Mouse (Mus musculus) thymus, postnatal 36 days (tissue): ENCODE data around the gene Szt2.

Source experiments
- DNase-seq, 2 experiments: peaks; one replicate each; pipeline ENCODE4 v3.0.0; 2022; ENCODE audit warnings: mixed read lengths in 2 of 2

The Szt2 gene

GRCm38 (mm10) chr4:118410871-118411270 is 1.8 kb upstream of the Szt2 start:
- DNase-seq, result no peak

GRCm38 (mm10) chr4:118402701-118403100 is 6.4 kb downstream of the Szt2 start:
- DNase-seq, result no peak

GRCm38 (mm10) chr4:118401918-118402317 is 7.2 kb downstream of the Szt2 start:
- no peak for DNase-seq

DNA sequence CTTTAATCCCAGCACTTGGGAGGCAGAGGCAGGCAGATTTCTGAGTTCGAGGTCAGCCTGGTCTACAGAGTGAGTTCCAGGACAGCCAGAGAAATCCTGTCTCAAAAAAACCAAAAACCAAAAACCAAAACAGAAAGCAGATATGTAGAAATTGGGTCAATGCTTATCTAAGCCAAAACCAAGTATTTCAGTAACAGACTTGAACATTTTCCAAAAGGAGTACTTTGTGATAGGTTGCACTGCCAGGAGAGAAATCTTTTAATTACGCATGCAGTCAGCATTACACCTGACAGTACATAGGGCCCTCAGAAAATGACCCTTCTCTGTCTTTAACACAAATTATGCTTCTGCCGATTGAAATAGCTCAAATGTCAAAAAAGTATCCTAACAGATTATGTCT is 7.7 kb downstream of the Szt2 start:
- no peak for DNase-seq

- DNase-seq, result no peak
Measured at GRCm38 (mm10) chr4:118398400-118398799, 10.7 kb downstream of the Szt2 start.

DNA sequence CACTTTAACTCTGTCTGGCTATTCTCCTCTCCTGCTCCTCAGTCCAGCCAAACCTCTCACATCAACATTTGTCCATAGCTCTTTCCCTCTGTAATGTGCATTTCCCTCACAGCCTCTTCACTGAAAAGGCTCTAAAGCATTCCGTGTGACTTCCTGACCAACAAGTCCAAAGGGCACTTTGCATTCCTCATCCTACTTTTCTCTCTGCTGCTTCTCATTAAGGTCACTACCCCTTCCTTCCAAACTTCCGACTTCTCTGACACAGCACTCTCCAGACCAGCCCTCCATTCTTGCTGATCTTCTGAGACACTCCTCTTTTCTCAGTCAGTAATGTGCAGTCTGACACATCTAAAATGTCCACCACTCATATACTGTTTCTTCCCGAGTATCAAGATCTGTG is 12.6 kb downstream of the Szt2 start:
- no peak for DNase-seq

- DNase-seq, result no peak
Measured at GRCm38 (mm10) chr4:118395289-118395688, 13.8 kb downstream of the Szt2 start.

DNA sequence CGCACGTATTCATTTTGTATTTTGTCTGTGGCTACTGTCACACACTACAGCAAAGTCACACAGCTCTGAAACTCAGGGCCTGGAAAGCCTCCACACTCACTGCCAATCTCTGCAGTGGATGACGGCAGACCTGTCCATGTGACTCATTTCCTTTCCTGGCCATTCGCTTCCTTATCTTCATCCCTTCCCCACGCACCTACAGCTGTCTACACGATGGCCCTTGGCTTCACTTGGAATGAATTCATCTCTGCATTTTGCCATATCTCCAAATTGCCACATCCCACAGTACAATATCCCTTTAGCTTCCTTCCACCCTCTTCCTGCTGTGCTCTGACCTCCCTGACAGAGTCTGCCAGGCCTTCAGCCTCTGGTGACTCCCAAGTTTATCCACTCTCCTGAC is 14.6 kb downstream of the Szt2 start:
- DNase-seq, result no peak

- no peak for DNase-seq
Measured at GRCm38 (mm10) chr4:118390146-118390545, 18.9 kb downstream of the Szt2 start.

- DNase-seq, result no peak
Measured at GRCm38 (mm10) chr4:118387316-118387715, 21.8 kb downstream of the Szt2 start.

DNA sequence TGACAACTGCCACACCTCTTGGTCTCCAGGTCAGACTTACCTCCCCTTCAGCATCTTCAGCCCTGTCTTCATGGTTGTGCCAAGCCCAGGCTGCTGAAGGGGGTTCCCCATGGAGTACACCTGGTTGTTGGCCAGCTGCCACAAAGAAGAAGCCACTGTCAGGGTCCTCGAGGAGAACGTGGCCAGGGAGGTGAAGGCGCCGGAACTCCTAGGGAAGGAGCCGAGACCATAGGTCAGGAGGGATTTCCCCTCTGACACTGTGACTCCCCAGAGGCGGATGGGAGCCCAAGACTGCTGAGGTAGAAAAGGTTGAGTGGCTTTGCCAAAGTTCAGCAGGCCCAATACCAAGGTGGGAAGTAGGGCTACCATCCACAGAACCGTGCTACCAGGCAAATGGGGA is 25.8 kb downstream of the Szt2 start:
- no peak for DNase-seq

GRCm38 (mm10) chr4:118375999-118376398 is 33.1 kb downstream of the Szt2 start:
- no peak for DNase-seq

GRCm38 (mm10) chr4:118371822-118372221 is 37.3 kb downstream of the Szt2 start:
- DNase-seq, result peak in 1 of 2 experiments; percentile 3

- no peak for DNase-seq
Measured at GRCm38 (mm10) chr4:118368616-118369015, 40.5 kb downstream of the Szt2 start.

GRCm38 (mm10) chr4:118367551-118367950 is 41.5 kb downstream of the Szt2 start:
- no peak for DNase-seq

GRCm38 (mm10) chr4:118365991-118366390 is 43.1 kb downstream of the Szt2 start:
- no peak for DNase-seq

- peak in 1 of 2 experiments; percentile 5 for DNase-seq
Measured at GRCm38 (mm10) chr4:118364641-118365040, 44.4 kb downstream of the Szt2 start.

GRCm38 (mm10) chr4:118363985-118364384 is 45.1 kb downstream of the Szt2 start:
- DNase-seq, result no peak

- no peak for DNase-seq
Measured at GRCm38 (mm10) chr4:118362879-118363278, 46.2 kb downstream of the Szt2 start.

DNA sequence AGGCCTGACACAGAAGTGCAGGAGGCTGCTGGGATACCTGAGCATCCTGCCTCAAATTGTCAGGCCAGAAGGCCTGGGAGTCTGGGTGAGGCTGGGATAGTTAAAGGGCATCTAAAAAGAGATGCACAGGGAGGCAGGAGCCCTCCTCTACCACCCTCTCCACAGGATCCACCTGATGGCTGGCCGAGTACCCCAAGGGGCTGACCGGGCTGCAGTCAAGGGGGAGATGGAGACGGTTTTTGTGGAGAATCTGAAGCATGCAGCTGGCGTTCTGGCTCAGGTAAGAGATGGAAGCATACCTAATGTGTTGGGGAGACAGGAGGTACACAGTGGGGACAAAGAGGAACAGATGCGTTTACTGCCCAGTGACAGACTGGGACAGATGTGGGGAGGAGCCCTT is 47.6 kb downstream of the Szt2 start:
- DNase-seq, result no peak

DNA sequence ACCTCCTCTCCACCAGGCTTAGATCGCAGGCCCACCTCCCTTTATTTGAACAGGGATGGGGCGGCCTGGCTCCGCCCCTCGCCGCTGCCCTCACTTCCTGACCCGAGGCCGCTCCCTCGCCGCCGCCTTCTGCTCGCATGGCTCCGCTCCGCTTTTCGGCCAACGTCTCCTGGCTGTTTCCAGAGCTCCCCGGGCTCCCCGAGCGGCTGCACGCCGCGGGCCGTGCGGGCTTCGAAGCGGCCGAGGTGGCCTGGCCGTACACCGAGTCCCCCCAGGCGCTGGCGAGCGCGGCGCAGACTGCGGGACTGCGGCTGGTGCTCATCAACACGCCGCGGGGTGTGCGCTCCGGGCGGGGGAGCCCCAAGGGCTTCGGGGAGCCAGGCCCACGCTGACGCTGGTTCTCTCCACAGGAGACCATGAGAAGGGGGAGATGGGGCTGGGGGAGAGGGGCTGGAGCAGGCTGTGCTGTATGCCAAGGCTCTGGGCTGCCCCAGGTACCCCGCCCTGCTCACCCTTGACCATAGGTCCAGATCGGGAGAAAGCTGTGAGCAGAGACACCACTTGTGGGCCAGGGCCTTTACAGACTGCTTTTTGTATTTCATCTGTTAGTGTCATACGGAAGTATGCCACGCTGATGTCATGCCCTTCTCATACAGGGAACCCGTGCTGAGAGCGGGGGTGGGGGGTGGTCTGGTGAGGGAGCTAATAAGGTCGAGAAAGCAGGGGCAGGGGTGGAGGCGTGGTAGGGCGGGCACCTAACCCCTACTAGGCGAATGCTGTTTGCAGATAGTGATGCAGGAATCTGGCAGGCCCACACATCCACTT is 49.0 kb downstream of the Szt2 start:
- peak; percentile 79 for DNase-seq

DNA sequence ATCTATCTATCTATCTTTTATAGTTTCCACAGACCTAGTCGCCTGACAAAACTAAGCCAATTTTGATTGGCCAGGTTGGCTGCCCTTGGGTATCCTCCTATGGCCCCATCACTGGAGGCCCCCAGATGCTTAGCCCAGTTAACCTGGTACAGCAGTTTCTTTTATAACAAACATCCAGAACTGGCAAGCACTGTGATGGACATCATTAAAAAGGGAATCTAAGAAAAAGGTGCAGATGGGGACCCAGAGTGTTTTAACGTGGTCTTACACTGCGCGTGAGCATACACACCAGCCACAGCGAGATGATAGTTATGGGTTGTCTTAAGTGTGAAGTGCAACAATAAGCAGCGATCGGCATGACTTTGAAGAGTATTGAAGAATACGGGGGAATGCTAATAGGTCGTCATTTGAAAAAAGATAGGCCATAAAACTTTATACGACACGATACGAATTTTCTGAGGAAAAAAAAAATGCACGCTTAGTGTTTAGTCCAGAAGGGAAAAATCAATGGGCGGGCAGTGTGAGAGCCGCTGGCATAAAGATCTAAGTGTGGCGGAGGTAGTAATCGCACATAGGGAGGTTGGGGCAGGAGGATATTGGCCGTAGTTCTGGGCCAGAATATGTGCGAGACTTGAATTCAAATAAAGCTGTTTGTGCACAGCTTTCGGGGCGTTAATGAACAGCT is 49.7 kb downstream of the Szt2 start:
- DNase-seq, result no peak

DNA sequence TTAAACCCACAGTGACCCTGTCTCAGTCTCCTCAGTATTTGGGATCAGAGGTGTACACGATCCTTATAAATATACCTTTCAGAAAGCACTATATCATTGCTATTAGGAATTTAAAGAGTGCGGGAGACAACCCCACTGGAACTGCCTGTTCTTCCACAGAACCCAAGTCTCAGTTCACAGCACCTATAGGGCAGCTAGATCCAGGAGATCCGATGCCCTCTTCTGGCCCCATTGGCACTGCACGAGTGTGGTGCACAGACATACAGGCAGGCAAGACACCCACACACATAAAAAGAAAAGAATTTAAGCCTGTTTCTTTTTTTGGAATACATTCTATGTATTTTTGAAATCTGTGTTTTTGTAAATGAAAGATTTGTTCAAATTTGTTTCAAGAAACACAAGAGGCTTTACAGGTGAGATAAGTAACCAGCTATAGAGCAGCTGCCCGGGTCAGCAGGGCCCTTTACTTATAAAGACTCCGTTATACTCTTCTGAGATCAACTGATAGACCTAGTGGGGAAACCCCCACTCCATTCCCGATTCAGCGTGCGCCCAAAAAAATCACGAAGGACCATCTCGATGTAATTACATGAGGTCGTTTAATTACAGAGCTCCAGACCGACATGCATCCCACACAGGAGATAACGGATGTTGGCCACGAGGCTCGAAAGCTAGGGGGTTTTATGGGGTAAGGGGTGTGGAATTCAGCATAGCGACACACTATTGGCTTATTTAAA is 50.7 kb downstream of the Szt2 start:
- no peak for DNase-seq

GRCm38 (mm10) chr4:118357504-118357903 is 51.6 kb downstream of the Szt2 start:
- no peak for DNase-seq
